Mouse (Mus musculus) thymus, adult 2 months (tissue): Measurements from ENCODE around the gene Ldb3. TPM values are rescaled to one million over a fixed set of nuclear protein-coding genes. Genes with fewer than 3 reads are reported as not detected.

Experiments used
- DNase-seq: peaks from one replicate; pipeline ENCODE4 v3.0.0; 2021
- H3K27ac ChIP-seq: fragments of 200-500 bp; 2 replicates; pipeline ENCODE4 v1.5.1; 2012; ENCODE audit warnings: low read length, control low read depth; ENCODE audit not compliant: control insufficient read depth, insufficient read depth
- H3K27me3 ChIP-seq: fragments of 200-500 bp; 2 replicates; pipeline ENCODE4 v1.6.1; 2012; ENCODE audit warnings: mild to moderate bottlenecking, low read length, moderate library complexity, mixed read lengths; ENCODE audit not compliant: control insufficient read depth, insufficient read depth
- H3K36me3 ChIP-seq: fragments of 200-500 bp; 2 replicates; pipeline ENCODE4 v1.6.1; 2012; ENCODE audit warnings: mild to moderate bottlenecking, low read length, moderate library complexity; ENCODE audit not compliant: control insufficient read depth, insufficient read depth
- H3K4me1 ChIP-seq: fragments of 200-500 bp; replicated peaks from 2 replicates; pipeline ENCODE4 v1.6.1; 2012; ENCODE audit warnings: low read length; ENCODE audit not compliant: control insufficient read depth, insufficient read depth
- H3K4me3 ChIP-seq: fragments of 200-500 bp; 2 replicates; pipeline ENCODE4 v1.5.1; 2012; ENCODE audit warnings: mild to moderate bottlenecking, low read length, control low read depth, moderate library complexity; ENCODE audit not compliant: control insufficient read depth, insufficient read depth
- CTCF ChIP-seq: fragments of 200-500 bp; IDR thresholded peaks from 2 replicates; pipeline ENCODE4 v1.5.1; 2012; ENCODE audit warnings: mild to moderate bottlenecking, control low read depth, low read length, moderate library complexity, borderline replicate concordance; ENCODE audit not compliant: control insufficient read depth, poor library complexity, insufficient read depth; ENCODE audit errors: extremely low read depth
- POLR2A ChIP-seq: fragments of 200-500 bp; IDR thresholded peaks from 2 replicates; pipeline ENCODE4 v1.6.1; 2012; ENCODE audit warnings: mild to moderate bottlenecking, low read length, control low read depth, moderate library complexity; ENCODE audit not compliant: control insufficient read depth, poor library complexity, insufficient read depth; ENCODE audit errors: extremely low read depth
- WGBS: fragments of 180-500 bp; shearing (Covaris S2); methylation state at CpG from one replicate; pipeline ENCODE4 v1.1.7; 2018; 5-methylcytosine and 5-hydroxymethylcytosine counted together
- polyA plus RNA-seq: library from polyadenylated mRNA; depleted of rRNA; stranded (reverse); fragments of >200 nt; gene quantifications from 2 replicates; pipeline ENCODE4 v1.2.3, GENCODE M21; 2012

The Ldb3 gene
- polyA plus RNA-seq, 1 experiment: 63.0 TPM

- Histone ChIP-seq H3K27ac (no peak overlapping the region), H3K4me3 (no peak overlapping the region)
- no peak for DNase-seq
Observed at GRCm38 (mm10) chr14:34582740-34583427, 5.6 kb downstream of the Ldb3 start.

GRCm38 (mm10) chr14:34576858-34577257 lies 11.6 kb downstream of the Ldb3 start:
- 93% methylated on average over 4 of the region's 4 CpGs for WGBS

More at GRCm38 (mm10) chr14:34582740-34583427, 5.6 kb downstream of the Ldb3 start:
- Histone ChIP-seq H3K4me1 (no peaks in the 10 kb centered on the region), H3K36me3 (no peaks in the 10 kb centered on the region), H3K27me3 (no peaks in the 10 kb centered on the region)
- TF ChIP-seq POLR2A: no peak
- no peak for TF ChIP-seq CTCF
- 88% methylated on average over 3 of the region's 3 CpGs for WGBS

DNA sequence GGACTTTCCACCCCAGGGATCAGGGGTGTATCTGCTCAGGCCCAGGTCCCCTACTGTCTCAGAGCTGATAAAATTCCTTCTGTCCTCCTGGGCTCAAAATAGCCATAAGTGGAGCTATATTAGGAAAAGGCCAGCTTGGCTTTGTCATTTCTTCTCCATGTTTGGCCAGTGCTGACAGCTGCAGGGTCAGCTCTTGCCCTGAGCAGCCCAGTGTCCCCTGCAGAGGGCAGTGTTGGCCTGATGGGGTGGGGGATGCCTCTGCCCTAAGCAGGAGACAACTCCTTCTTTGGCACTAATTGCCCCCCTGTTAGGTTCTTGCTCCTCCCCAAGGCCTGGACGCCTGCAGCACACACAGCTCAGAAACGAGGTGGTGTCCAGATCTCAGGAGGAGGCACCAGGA lies 14.4 kb downstream of the Ldb3 start:
- no peak for DNase-seq
- WGBS: 85% methylated on average over 2 of the region's 2 CpGs

More at GRCm38 (mm10) chr14:34576858-34577257, 11.6 kb downstream of the Ldb3 start:
- Histone ChIP-seq H3K4me1 (no peaks in the 10 kb centered on the region), H3K27ac (no peak overlapping the region), H3K27me3 (no peaks in the 10 kb centered on the region), H3K36me3 (no peaks in the 10 kb centered on the region), H3K4me3 (no peak overlapping the region)
- no peak for TF ChIP-seq POLR2A
- TF ChIP-seq CTCF: no peak
- no peak for DNase-seq

DNA sequence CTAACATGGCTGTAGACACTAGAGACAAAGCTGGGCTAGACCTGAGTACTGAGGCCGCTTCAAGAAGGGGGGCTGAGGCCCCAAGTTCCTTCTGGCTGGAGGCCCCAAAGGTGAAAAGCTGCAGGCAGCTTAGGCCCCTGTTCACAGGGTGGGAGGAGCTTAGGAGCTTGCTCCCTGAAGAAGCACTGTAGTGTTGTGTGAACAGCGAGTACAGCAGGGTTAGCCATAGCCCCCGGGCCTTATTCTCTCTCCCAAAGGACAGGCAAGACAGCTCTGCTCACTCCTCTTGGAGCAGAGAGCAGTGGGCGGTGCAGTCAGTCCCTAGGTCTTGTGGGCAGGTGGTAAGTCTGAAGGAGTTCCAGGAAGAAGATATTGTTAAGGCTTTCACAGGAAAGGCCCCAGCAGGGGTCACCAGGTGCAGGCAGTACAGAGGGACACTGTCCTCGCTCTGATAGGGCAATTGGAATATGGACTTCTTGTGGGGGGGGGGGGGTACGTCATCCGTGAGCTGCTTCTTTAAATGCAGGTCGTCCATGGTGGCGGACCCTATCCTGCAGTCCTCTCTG lies 15.1 kb downstream of the Ldb3 start:
- Histone ChIP-seq H3K4me3 (no peak overlapping the region), H3K27me3 (no peaks in the 10 kb centered on the region), H3K36me3 (no peaks in the 10 kb centered on the region), H3K4me1 (no peaks in the 10 kb centered on the region), H3K27ac (no peak overlapping the region)
- WGBS: 80% methylated on average over 9 of the region's 9 CpGs
- TF ChIP-seq CTCF: no peak
- no peak for TF ChIP-seq POLR2A
- no peak for DNase-seq

More for the DNA sequence above, 14.4 kb downstream of the Ldb3 start:
- no peaks in the 10 kb centered on the region for H3K36me3 ChIP-seq
- no peaks in the 10 kb centered on the region for H3K27me3 ChIP-seq
- TF ChIP-seq CTCF (no peak), POLR2A (no peak)
- H3K27ac ChIP-seq: no peak overlapping the region
- H3K4me1 ChIP-seq: no peaks in the 10 kb centered on the region
- no peak overlapping the region for H3K4me3 ChIP-seq

DNA sequence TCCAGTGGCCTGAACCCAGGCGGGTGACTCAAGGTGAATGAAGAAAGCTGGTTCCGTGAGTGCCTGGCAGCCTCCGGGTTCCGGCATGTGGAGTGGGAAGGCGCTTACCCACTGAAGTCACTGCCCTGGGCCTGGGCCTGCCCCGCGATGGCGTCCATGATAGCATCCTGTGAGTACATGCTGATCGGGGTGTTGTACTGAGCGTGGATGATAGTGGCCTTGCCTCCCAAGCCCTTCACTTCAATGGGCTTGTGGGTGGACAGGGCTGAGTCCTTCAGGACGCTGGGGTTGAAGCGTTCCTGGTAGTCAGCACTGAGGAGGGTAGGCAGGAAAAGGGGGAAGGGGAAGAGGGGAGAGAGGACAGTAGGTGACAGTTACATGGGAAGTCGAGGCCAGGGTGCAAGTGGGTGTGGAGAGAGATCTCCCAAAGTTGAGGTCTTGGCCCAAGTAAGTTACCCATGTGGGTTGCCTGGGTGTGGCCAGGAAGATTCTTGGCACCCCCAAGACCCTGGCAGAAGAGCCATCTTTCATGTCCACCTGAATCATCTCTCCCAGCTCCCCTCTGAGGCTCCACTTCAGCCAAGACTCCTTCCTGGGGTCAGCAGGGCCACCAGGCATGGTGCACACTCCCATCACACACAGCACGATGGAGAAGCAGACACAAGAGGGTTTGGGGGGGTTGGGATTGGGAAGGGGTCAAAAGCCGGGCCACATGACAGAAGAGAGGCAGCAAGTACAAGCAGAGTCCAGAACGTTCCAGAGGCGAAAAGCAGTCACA lies 16.7 kb downstream of the Ldb3 start:
- 89% methylated on average over 17 of the region's 17 CpGs for WGBS
- Histone ChIP-seq H3K27me3 (no peaks in the 10 kb centered on the region), H3K4me3 (no peak overlapping the region), H3K4me1 (no peaks in the 10 kb centered on the region), H3K36me3 (no peaks in the 10 kb centered on the region), H3K27ac (no peak overlapping the region)
- no peak for DNase-seq
- no peak for TF ChIP-seq POLR2A
- no peak for TF ChIP-seq CTCF

- H3K27ac ChIP-seq: no peak overlapping the region
- TF ChIP-seq POLR2A (no peak), CTCF (no peak)
- no peaks in the 10 kb centered on the region for H3K27me3 ChIP-seq
- no peaks in the 10 kb centered on the region for H3K36me3 ChIP-seq
- H3K4me1 ChIP-seq: no peaks in the 10 kb centered on the region
- no peak for DNase-seq
- no peak overlapping the region for H3K4me3 ChIP-seq
- WGBS: 82% methylated on average over 4 of the region's 4 CpGs
Observed at GRCm38 (mm10) chr14:34570903-34571302, 17.6 kb downstream of the Ldb3 start.
